Mouse (Mus musculus): Measurements from ENCODE around the gene Cpa4. TPM values are rescaled to one million over a fixed set of nuclear protein-coding genes. Genes with fewer than 3 reads are reported as not detected.
A peak's percentile ranks its signal among the peaks of the same experiment; 100 is the strongest.

Cpa4 gene
- polyA plus RNA-seq (2015; fragmentation: Nextera tagmentation; extraction: Ambion mirVana) = 2.5 and 3.3 TPM in 2 replicates

DNA sequence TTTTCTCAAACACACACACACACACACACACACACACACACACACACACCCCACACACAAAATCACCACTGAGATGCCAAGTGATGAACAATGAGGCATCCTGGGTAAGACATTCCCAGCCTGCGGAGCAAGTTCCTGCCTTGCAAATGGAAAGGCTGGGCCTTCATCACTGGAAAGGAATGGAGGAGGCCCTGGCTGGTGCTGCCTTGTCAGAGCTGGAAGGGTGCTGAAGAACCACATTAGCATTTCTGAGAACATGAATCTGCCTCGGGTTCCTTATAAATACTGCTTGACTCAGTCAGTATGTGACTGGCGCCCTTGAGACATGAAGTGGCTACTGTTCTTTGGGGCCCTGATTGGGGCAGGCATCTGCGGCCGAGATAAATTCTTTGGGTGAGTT lies at the start of gene Cpa4:
Gene Cpa4, plus strand, starts transcription at position 301 of the 400 bp plus-strand sequence.
- no peaks in the 10 kb centered on the region for H3K27me3 ChIP-seq (replicated peaks)
- H3K4me3 ChIP-seq = no peak within 1 kb of the TSS
- H3K9ac ChIP-seq = no peak within 1 kb of the TSS
- no peaks in the 10 kb centered on the region for H3K36me3 ChIP-seq
- no peaks in the 10 kb centered on the region for H3K9me3 ChIP-seq
- H3K27ac ChIP-seq (replicated peaks) = no peak within 1 kb of the TSS
- no peak within 1 kb of the TSS for H3K4me2 ChIP-seq
- peaks cover 50% of the 10 kb centered on the region for H3K4me1 ChIP-seq
- WGBS = 57% methylated on average over 5 of the region's 5 CpGs
- ATAC-seq (ENCODE audit: extremely low read depth, insufficient number of reproducible peaks, low FRiP score, low TSS enrichment) = no peak

DNA sequence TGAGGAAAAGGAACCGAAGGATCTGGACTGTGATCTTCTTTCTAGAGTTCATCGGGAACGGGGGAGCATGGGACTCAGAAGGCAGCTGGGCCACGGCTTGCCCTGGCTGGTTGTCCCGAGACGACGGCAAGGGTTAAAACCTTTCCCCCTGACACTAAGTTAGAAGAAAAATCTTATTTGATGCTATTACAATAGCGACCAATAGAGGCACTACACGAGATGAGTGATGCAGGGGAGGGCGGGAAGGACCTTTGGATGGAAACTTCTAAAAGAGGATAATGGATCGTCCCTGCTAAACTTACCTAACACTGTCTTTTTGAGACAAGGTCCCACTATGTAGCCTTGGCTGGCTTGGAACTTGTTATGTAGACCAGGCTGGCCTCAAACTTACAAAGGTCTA lies 47.8 kb upstream of the Cpa4 start:
- no peaks in the 10 kb centered on the region for H3K27me3 ChIP-seq (replicated peaks)
- no peaks in the 10 kb centered on the region for H3K36me3 ChIP-seq
- H3K4me2 ChIP-seq = no peak overlapping the region
- H3K4me1 ChIP-seq = peaks cover 13% of the 10 kb centered on the region
- H3K27ac ChIP-seq (replicated peaks) = no peak overlapping the region
- WGBS = 59% methylated on average over 11 of the region's 11 CpGs
- H3K9ac ChIP-seq = no peak overlapping the region
- no peaks in the 10 kb centered on the region for H3K9me3 ChIP-seq
- no peak overlapping the region for H3K4me3 ChIP-seq
- no peak for ATAC-seq (ENCODE audit: extremely low read depth, insufficient number of reproducible peaks, low FRiP score, low TSS enrichment)

DNA sequence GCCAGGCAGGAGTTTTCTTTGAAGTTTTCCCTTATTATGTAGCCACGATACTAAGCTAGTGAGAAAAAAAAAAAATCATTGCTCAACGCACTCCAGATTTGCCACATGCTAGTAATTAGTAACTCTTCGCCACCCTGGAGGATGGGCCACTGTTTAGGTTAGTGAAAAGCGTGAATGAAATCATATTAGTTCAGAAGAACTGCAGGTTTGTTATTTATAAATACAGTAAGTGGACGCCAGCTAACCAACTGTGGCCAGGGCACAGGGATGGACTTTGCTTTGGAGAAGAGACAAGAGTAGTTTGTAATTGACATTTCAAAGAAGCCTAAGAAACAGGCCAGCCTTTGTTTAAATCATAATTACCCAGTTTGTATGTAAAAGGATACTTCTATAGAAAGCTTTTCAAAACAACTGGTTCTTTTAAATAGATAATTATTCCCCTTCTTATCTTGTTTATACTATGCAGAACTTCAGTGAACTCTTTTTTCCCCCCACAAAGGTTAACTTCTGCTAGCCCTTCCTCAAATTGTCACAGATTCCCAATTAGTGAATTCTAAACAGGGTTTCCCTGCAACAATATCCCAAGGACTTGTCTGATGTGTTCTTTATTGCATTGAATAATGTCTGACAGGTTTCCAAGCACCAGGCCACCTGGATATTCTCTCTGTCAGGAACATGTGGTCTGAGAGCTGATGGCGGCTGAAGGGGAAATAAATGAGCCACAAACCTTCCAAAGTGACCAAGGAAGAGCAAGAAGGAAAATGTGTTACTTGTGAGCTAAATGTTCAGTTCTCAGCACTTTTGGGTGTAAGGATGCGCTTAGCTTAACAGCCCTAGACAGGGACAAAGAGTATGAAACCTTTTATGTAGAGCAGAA lies 42.5 kb upstream of the Cpa4 start:
- H3K4me2 ChIP-seq = peak overlapping the region; percentile 2; the same call in 1 of the 2 replicates
- H3K4me3 ChIP-seq = no peak overlapping the region
- no peaks in the 10 kb centered on the region for H3K9me3 ChIP-seq
- peak overlapping the region; percentile 94 for H3K27ac ChIP-seq (replicated peaks)
- WGBS = 42% methylated on average over 7 of the region's 7 CpGs
- no peak for ATAC-seq (ENCODE audit: extremely low read depth, insufficient number of reproducible peaks, low FRiP score, low TSS enrichment)
- no peaks in the 10 kb centered on the region for H3K36me3 ChIP-seq
- H3K27me3 ChIP-seq (replicated peaks) = no peaks in the 10 kb centered on the region
- peaks cover 59% of the 10 kb centered on the region for H3K4me1 ChIP-seq
- H3K9ac ChIP-seq = peak overlapping the region; percentile 47; the same call in 1 of the 2 replicates

DNA sequence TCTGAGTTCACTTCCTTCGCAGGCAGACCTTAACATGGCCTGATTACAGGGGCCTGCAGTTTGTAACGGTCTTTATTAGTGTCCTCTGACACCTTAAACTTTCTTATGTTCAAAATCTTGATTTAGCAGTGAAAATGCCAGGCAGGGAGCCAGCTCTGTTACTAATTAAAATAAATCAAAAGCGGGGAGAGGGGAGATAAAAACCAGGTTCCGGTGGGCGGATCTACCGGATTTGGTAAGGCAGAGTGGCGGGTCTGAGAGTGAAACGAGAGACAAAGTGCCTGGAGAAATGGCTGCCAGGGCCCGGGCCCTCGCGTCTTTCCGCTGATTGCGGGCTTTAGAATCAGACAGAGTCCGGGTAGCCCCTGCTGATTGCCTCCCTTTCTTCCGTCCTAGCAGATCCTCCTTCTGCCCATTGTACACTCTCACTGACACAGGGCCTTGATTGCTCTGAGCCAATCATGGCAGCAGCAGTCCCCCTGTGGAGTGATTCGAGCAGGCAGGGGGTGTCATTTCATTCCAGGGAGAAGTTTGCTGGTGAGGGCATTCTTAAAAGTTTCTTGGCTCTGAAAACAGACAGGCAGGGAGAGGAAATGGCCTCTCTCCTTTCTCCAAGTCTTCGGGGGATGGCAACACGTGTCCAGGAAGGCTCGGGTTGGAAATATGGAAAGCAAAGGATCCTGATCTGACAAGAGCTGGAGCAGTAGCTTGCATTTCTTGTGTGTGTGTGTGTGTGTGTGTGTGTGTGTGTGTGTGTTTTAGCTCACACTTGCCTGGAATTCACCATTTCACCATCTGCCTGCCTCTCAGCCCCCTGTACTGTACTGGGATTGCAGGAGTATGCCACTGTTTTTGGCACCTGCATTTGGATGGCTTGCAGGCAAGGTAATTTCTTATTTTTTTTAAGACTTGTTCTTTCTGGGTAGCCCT lies 41.3 kb upstream of the Cpa4 start:
- ATAC-seq (ENCODE audit: extremely low read depth, insufficient number of reproducible peaks, low FRiP score, low TSS enrichment) = 0 out of 2 replicates have a peak, but pooled peaks have one; percentile 22
- WGBS = 18% methylated on average over 19 of the region's 19 CpGs
- H3K9ac ChIP-seq = peak overlapping the region; percentile 67

DNA sequence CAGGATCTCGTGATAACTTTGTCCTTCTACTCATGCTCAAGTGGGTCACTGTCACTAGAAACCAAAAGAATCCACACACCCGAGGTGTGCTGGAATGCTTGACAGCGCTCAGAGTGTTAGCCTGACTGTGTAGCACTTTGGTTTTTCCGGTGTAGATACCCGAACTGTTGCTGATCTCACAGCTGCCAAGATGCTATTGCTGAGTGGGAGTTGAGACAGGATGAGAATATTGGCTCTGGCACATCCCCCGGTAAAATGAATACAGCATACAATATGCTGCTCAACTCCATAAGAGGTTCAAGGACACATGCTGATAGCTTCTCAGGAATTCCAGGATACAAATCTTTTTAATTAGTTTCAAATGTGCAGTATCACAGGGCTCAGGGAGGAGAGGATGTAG lies 39.4 kb upstream of the Cpa4 start:
- Histone ChIP-seq H3K4me1 (peaks cover 59% of the 10 kb centered on the region), H3K4me2 (no peak overlapping the region), H3K27ac (replicated peaks) (peak overlapping the region; percentile 94), H3K27me3 (replicated peaks) (no peaks in the 10 kb centered on the region), H3K4me3 (no peak overlapping the region), H3K36me3 (no peaks in the 10 kb centered on the region), H3K9me3 (no peaks in the 10 kb centered on the region), H3K9ac (peak overlapping the region; percentile 50; the same call in 1 of the 2 replicates)
- WGBS = 18% methylated on average over 6 of the region's 6 CpGs
- peak; percentile 52; the same call in 1 of the 2 replicates for ATAC-seq (ENCODE audit: extremely low read depth, insufficient number of reproducible peaks, low FRiP score, low TSS enrichment)

More for the DNA sequence above, 41.3 kb upstream of the Cpa4 start:
- peaks cover 59% of the 10 kb centered on the region for H3K4me1 ChIP-seq
- peak overlapping the region; percentile 42 for H3K4me2 ChIP-seq
- H3K27ac ChIP-seq (replicated peaks) = peak overlapping the region; percentile 94
- no peaks in the 10 kb centered on the region for H3K9me3 ChIP-seq
- no peaks in the 10 kb centered on the region for H3K36me3 ChIP-seq
- no peaks in the 10 kb centered on the region for H3K27me3 ChIP-seq (replicated peaks)
- H3K4me3 ChIP-seq = no peak overlapping the region

DNA sequence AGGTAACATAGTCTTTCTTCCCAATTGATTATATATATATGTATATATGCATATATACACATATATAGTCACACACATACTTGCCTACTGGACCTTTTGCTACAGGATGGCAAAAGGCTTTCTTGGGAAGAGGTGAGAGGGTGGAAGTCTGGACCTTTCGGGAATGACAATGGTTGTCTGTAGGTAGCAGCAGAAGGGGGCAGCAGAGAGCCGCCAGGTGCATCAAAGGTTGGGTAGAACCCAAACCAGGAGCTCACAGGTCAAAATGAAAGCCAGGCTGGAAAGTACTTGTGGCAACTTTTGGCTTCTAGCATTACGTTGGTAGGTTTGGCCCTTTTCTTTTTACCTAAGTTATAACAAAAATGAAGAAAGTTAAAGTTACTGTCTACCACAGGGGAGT lies 32.8 kb upstream of the Cpa4 start:
- Histone ChIP-seq H3K4me2 (no peak overlapping the region), H3K27me3 (replicated peaks) (no peaks in the 10 kb centered on the region), H3K4me3 (no peak overlapping the region), H3K9ac (no peak overlapping the region), H3K27ac (replicated peaks) (no peak overlapping the region), H3K9me3 (no peaks in the 10 kb centered on the region), H3K4me1 (peaks cover 3% of the 10 kb centered on the region; the same call in 1 of the 2 replicates), H3K36me3 (no peaks in the 10 kb centered on the region)
- no peak for ATAC-seq (ENCODE audit: extremely low read depth, insufficient number of reproducible peaks, low FRiP score, low TSS enrichment)
- 37% methylated on average over 3 of the region's 3 CpGs for WGBS

DNA sequence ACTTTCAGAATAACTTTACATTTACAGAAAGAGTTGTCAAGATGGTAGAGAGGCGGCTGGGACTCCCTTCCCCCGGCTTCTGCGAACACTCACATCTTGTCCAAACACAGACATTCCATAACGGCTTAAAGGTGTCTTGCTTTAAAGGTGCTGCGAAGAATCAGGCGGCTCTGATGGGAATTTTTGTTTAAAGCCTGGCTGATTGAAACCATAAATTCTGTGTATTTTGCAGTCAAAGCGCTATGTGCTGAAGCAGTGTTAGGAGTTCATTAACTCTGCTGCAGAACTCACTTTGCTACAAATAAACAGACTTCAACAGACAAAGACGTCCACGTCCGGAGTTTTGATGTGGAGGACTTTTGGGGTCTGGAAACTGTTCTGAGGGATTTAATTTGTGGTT lies 29.9 kb upstream of the Cpa4 start:
- 62% methylated on average over 10 of the region's 10 CpGs for WGBS
- Histone ChIP-seq H3K27ac (replicated peaks) (no peak overlapping the region), H3K4me3 (no peak overlapping the region), H3K9me3 (no peaks in the 10 kb centered on the region), H3K36me3 (no peaks in the 10 kb centered on the region), H3K4me2 (no peak overlapping the region), H3K9ac (0 out of 2 replicates have a peak overlapping the region, but pooled peaks have one; percentile 19), H3K4me1 (peaks cover 29% of the 10 kb centered on the region), H3K27me3 (replicated peaks) (no peaks in the 10 kb centered on the region)
- ATAC-seq (ENCODE audit: extremely low read depth, insufficient number of reproducible peaks, low FRiP score, low TSS enrichment) = no peak

DNA sequence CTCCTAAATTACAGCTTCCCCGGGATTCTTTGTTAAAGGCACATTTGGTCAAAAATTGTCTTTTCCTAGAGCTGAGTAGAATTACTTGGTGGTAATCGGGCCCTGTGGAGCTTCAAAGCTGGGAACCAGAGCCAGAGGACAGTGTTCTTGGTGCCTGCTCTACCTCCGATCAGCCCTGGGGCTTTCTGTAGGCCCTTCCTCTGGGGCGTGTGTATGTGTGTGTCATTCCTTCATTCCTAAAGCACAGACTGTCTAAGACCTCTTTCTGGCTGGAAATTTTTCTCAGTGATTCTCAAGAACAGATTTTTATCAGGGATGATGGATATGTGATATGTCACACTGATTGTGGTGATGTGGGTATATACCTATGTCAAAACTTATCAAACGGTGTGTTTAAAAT lies 29.4 kb upstream of the Cpa4 start:
- Histone ChIP-seq H3K9me3 (no peaks in the 10 kb centered on the region), H3K27ac (replicated peaks) (0 out of 2 replicates have a peak overlapping the region, but pooled peaks have one; percentile 2), H3K9ac (no peak overlapping the region), H3K4me1 (peaks cover 34% of the 10 kb centered on the region), H3K4me2 (no peak overlapping the region), H3K4me3 (no peak overlapping the region), H3K36me3 (no peaks in the 10 kb centered on the region), H3K27me3 (replicated peaks) (no peaks in the 10 kb centered on the region)
- no peak for ATAC-seq (ENCODE audit: extremely low read depth, insufficient number of reproducible peaks, low FRiP score, low TSS enrichment)
- WGBS = 64% methylated on average over 5 of the region's 5 CpGs

DNA sequence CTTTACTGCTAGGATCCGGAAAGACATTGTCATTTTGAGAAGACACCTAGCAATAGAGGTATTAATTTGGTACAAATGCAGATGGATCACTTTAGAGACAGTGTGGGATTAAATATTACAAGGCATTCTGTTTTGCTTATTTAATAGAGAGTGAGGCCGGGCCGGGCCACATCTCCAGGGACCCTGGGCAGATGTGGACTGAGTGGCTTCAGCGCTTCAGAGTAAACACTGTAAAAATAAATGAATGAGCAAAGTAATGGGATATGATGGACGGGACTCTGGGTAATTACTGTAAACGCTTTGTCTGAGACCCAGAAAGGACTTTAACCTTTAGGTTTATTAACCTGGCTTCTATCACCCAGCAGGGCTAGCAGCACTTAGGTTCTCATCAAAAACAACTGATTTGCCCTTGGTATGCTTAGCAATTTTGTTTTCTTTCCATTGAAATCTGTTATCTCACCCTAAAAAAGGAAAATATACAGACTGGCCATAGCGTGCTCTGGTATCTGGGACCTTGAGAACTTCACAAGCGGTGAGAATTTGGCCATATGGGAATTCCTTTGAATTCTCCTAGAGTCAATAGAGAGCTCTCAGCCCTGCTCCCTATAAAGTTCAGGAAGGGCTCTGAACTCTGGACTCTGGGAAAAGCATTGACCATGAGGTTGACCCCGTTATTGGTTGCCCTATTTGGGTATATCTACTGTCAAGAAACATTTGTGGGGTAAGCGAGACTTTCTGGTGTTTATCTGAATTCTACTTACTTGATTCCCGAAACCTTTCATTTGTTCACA lies 27.0 kb upstream of the Cpa4 start, which contains the start of gene Cpa2:
Gene Cpa2, plus strand, starts transcription at position 574 of the 791 bp plus-strand sequence.
- Histone ChIP-seq H3K4me2 (no peak within 1 kb of the TSS), H3K36me3 (no peaks in the 10 kb centered on the region), H3K9me3 (no peaks in the 10 kb centered on the region), H3K4me3 (no peak within 1 kb of the TSS), H3K27me3 (replicated peaks) (no peaks in the 10 kb centered on the region), H3K27ac (replicated peaks) (peak within 1 kb of the TSS; percentile 78), H3K4me1 (peaks cover 56% of the 10 kb centered on the region), H3K9ac (0 out of 2 replicates have a peak within 1 kb of the TSS, but pooled peaks have one; percentile 25)
- ATAC-seq (ENCODE audit: extremely low read depth, insufficient number of reproducible peaks, low FRiP score, low TSS enrichment) = no peak
- WGBS = 65% methylated on average over 11 of the region's 11 CpGs

DNA sequence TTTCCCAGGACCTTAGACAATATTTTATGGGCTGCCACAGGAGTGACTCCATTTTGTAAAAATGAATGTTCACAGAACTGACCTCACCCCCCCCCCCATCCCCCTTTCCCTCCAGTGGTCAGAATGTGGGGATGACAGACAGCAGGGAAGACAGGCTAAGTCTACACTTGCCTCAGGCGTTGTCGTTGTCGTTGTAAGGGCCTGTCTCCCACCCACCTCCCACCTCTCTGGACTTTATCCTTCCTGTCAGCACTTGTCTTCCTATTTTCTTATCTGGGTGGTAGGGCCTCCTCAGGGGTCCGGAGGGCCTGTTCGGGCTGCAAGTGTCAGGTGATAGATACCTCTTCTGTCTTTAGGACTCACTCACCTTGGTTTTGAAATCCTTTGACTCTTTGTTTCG lies 25.9 kb upstream of the Cpa4 start:
- H3K36me3 ChIP-seq = no peaks in the 10 kb centered on the region
- no peaks in the 10 kb centered on the region for H3K27me3 ChIP-seq (replicated peaks)
- H3K4me3 ChIP-seq = no peak overlapping the region
- H3K9ac ChIP-seq = 0 out of 2 replicates have a peak overlapping the region, but pooled peaks have one; percentile 25
- H3K9me3 ChIP-seq = no peaks in the 10 kb centered on the region
- no peak for ATAC-seq (ENCODE audit: extremely low read depth, insufficient number of reproducible peaks, low FRiP score, low TSS enrichment)
- H3K4me2 ChIP-seq = no peak overlapping the region
- 14% methylated on average over 6 of the region's 6 CpGs for WGBS
- H3K4me1 ChIP-seq = peaks cover 65% of the 10 kb centered on the region
- peak overlapping the region; percentile 78 for H3K27ac ChIP-seq (replicated peaks)

Measured in heart, embryonic 13.5 days (tissue).